Mouse (Mus musculus) liver, adult 2 months (tissue): ENCODE measurements around the gene Reck.

ENCODE experiments used
- CTCF ChIP-seq: fragments of 200-500 bp; IDR thresholded peaks from 2 replicates; pipeline ENCODE4 v1.5.1; 2011; ENCODE audit warnings: low read depth, low read length, control low read depth
- POLR2A ChIP-seq: fragments of 200-500 bp; IDR thresholded peaks from 2 replicates; pipeline ENCODE4 v1.6.1; 2011; ENCODE audit warnings: low read length, control low read depth; ENCODE audit not compliant: insufficient read depth; ENCODE audit errors: extremely low read depth

DNA sequence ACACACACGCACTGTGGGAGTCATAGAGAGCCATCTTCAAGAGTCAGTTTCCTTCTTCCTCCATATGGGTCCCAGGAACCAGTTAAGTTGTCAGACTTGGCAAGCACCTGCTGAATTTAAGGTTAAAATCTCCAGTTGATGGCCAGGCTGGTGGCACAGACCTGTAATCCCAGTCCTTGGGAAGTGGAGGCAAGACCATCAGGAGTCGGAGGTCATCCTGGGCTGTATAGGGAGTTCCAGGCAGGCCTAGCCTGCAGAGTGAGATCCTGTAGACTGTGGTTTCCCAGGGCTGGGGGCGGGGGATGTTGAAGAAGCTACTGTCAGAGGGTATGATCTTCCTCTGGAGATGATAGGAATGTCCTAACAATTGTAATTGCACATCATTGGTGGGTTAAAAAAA lies 113.6 kb downstream of the Reck start:
- TF ChIP-seq POLR2A = no peak
- TF ChIP-seq CTCF = no peak
